Mouse (Mus musculus): ENCODE results near the gene Olfr1020.

Olfr1020 gene

GRCm38 (mm10) chr2:85846730-85847129, at the start of gene Olfr1020:
Gene Olfr1020 (plus strand): TSS chr2:85847030.
- DNase-seq: no peak

- no peak for DNase-seq
These were observed 44.4 kb upstream of the Olfr1020 start, which contains the start of gene Olfr1016 for GRCm38 (mm10) chr2:85802444-85802843. Gene Olfr1016 (minus strand): TSS chr2:85802544.

GRCm38 (mm10) chr2:85804501-85804900, 42.3 kb upstream of the Olfr1020 start:
- DNase-seq: no peak

- no peak for DNase-seq
These were observed 28.7 kb upstream of the Olfr1020 start, which contains the start of gene Olfr1018 for GRCm38 (mm10) chr2:85818179-85818578. Gene Olfr1018 (plus strand): TSS chr2:85818479.

- no peak for DNase-seq
These were observed 1.4 kb upstream of the Olfr1020 start, which contains the start of gene Olfr1019 for GRCm38 (mm10) chr2:85845383-85845782. Gene Olfr1019 (minus strand): TSS chr2:85845483.

GRCm38 (mm10) chr2:85868294-85868693, 21.5 kb downstream of the Olfr1020 start, which contains the start of gene Olfr1022:
Gene Olfr1022 (plus strand): TSS chr2:85868594.
- DNase-seq: no peak

- no peak for DNase-seq
These were observed 38.5 kb downstream of the Olfr1020 start, which contains the start of gene Olfr1023 for GRCm38 (mm10) chr2:85885340-85885739. Gene Olfr1023 (plus strand): TSS chr2:85885640.

Data from cerebellum, adult 11 months (tissue).